Mouse (Mus musculus) lung, postnatal 0 days (tissue): ENCODE measurements at regions not wholly inside any gene's neighbourhood (a gene's known extent, or its start where the extent isn't known, plus 50 kb on each side); places are given as distances from the start of the nearest gene placed in this dataset.

Source experiments
- ATAC-seq: fragments of 200-750 bp; cut with Nextera tagmentation; 2 replicates; pipeline ENCODE4 v1.8.0; 2017; ENCODE audit warnings: moderate library complexity
- DNase-seq: peaks from one replicate; pipeline ENCODE4 v3.0.0-alpha.2; 2016; ENCODE audit warnings: low spot score
- H3K27ac ChIP-seq: fragments of 300-500 bp; sonication (generic); 2 replicates; pipeline ENCODE4 v1.5.1; 2014; ENCODE audit warnings: antibody characterized with exemption, mild to moderate bottlenecking, low read length, mixed read lengths
- H3K27me3 ChIP-seq: fragments of 300-500 bp; sonication (generic); replicated peaks from 2 replicates; pipeline ENCODE4 v1.6.1; 2014; ENCODE audit warnings: low read length, mixed read lengths; ENCODE audit not compliant: insufficient read depth
- H3K36me3 ChIP-seq: fragments of 300-500 bp; sonication (generic); 2 replicates; pipeline ENCODE4 v1.6.1; 2014; ENCODE audit warnings: low read length, mixed read lengths; ENCODE audit not compliant: insufficient read depth
- H3K4me1 ChIP-seq: fragments of 300-500 bp; sonication (generic); 2 replicates; pipeline ENCODE4 v1.6.1; 2014; ENCODE audit warnings: antibody characterized with exemption, low read depth, low read length, mixed read lengths; ENCODE audit not compliant: insufficient read depth
- H3K4me2 ChIP-seq: fragments of 300-500 bp; sonication (generic); replicated peaks from 2 replicates; pipeline ENCODE4 v1.6.1; 2014; ENCODE audit warnings: low read depth, mild to moderate bottlenecking, low read length, moderate library complexity, mixed read lengths
- H3K4me3 ChIP-seq: fragments of 300-500 bp; sonication (generic); 2 replicates; pipeline ENCODE4 v1.5.1; 2014; ENCODE audit warnings: low read depth, low read length
- H3K9ac ChIP-seq: fragments of 300-500 bp; sonication (generic); replicated peaks from 2 replicates; pipeline ENCODE4 v1.6.1; 2014; ENCODE audit warnings: low read depth, mild to moderate bottlenecking
- H3K9me3 ChIP-seq: fragments of 300-500 bp; sonication (generic); 2 replicates; pipeline ENCODE4 v1.6.1; 2016; ENCODE audit warnings: low read length, mixed read lengths
- CTCF ChIP-seq: IDR thresholded peaks from 2 replicates; pipeline ENCODE4 v1.5.1; 2016; ENCODE audit warnings: antibody characterized with exemption, mild to moderate bottlenecking
- EP300 ChIP-seq: IDR thresholded peaks from 2 replicates; pipeline ENCODE4 v1.6.1; 2016; ENCODE audit warnings: antibody characterized with exemption, mild to moderate bottlenecking, control low read depth
- WGBS: fragments of 180-500 bp; shearing (Covaris S2); extraction: QIAGEN DNeasy Blood & Tissue Kit; methylation state at CpG from one replicate; pipeline ENCODE4 v1.1.7; 2014; 5-methylcytosine and 5-hydroxymethylcytosine counted together

DNA sequence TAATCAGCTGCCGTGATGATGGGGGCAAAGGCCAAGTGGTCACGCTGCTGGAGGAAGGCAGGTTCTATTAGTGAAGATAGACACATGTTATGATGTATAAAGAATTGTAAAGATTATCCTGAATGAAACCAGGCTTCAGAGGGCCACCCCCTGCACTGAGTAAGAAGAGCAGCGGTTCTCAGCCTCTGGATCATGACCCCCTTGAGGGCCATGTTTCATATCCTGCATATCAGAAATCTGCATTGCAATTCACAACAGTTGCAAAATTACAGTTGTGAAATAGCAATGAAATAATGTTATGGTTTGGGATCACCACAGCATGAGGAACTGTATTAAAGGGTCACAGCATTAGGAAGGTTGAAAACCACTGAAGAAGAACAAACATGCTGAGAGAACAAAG is 162.5 kb upstream of the Zranb2 start:
- Histone ChIP-seq H3K4me1 (no peaks in the 10 kb centered on the region), H3K4me3 (no peak overlapping the region)
- 70% methylated on average over 3 of the region's 3 CpGs for WGBS

DNA sequence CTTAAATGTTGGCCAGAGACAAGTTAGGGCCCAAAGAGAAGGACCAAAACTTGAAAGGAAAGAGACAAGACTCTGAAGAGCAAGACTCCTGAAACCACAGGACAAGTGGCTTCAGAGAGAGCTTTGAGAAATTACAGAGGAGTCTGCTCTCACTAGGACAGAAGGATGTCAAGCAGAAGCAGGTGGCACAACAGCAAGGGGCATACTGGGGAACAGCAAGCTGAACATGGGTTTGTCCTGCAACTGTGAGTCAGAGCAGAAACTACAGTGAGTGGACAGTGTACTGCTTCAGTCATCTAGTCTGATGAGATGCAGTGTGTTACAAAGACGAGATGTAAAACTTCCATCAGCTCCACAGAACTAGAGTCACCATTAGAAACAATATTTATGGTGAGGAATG is 160.6 kb upstream of the Zranb2 start:
- DNase-seq (no peak), ATAC-seq (no peak)
- WGBS = 50% methylated on average over 1 of the region's 1 CpGs
- Histone ChIP-seq H3K36me3 (no peaks in the 10 kb centered on the region), H3K9me3 (no peaks in the 10 kb centered on the region), H3K4me2 (no peak overlapping the region), H3K27me3 (no peaks in the 10 kb centered on the region), H3K4me3 (no peak overlapping the region), H3K4me1 (no peaks in the 10 kb centered on the region), H3K27ac (no peak overlapping the region), H3K9ac (no peak overlapping the region)
- no peak for TF ChIP-seq CTCF
- no peak for TF ChIP-seq EP300

More for the DNA sequence above, 162.5 kb upstream of the Zranb2 start:
- no peak overlapping the region for H3K27ac ChIP-seq
- DNase-seq (no peak), ATAC-seq (no peak)
- no peaks in the 10 kb centered on the region for H3K36me3 ChIP-seq
- no peaks in the 10 kb centered on the region for H3K9me3 ChIP-seq
- H3K9ac ChIP-seq = no peak overlapping the region
- TF ChIP-seq EP300 (no peak), CTCF (no peak)
- H3K27me3 ChIP-seq = no peaks in the 10 kb centered on the region
- no peak overlapping the region for H3K4me2 ChIP-seq

DNA sequence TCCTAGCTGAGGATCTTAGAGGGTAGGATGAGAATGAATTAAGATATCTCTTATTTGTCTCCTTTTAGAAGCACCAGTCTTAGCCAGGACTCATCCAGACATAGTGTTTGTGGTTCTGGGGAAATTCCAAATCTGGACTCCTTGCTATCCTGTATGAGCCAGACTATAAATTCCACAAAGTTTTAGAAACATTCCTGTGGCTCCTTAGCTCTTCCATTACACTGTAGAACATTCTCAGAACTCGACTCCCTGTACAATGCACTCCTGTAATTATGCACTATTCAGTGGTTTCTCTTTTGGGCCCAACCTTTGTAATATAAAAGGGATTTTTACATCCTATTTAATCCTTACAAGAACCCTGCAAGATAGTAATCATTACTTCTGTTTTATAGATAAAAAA is 159.8 kb upstream of the Zranb2 start:
- no peaks in the 10 kb centered on the region for H3K9me3 ChIP-seq
- H3K4me3 ChIP-seq = no peak overlapping the region
- no peaks in the 10 kb centered on the region for H3K27me3 ChIP-seq
- no peak overlapping the region for H3K4me2 ChIP-seq
- ATAC-seq (no peak), DNase-seq (no peak)
- 46% methylated on average over 1 of the region's 1 CpGs for WGBS
- no peaks in the 10 kb centered on the region for H3K36me3 ChIP-seq
- no peak overlapping the region for H3K9ac ChIP-seq
- no peaks in the 10 kb centered on the region for H3K4me1 ChIP-seq
- H3K27ac ChIP-seq = no peak overlapping the region
- TF ChIP-seq CTCF (no peak), EP300 (no peak)

DNA sequence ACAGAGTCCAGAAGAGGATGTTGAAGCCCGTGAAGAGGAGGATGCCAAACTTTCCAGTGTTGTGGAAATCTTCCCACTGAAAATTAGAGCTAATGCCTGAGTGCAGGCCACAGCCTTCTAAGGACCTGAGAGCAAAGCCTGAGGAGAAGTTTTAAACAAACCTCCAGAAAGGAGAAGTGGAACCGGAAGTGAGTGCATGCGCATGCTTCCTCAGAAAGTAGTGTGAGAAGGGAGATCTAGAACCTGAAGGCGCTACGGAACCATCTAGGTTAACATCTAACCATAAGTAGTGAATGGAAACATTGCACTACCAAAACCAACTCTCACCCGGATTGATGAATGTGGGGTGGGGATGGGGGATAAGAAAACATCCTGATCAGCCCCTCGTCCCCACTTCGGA is 156.4 kb upstream of the Zranb2 start:
- H3K36me3 ChIP-seq = no peaks in the 10 kb centered on the region
- no peaks in the 10 kb centered on the region for H3K27me3 ChIP-seq
- ATAC-seq (no peak), DNase-seq (no peak)
- no peak overlapping the region for H3K9ac ChIP-seq
- no peak overlapping the region for H3K4me2 ChIP-seq
- H3K27ac ChIP-seq = no peak overlapping the region
- no peaks in the 10 kb centered on the region for H3K4me1 ChIP-seq
- WGBS = 85% methylated on average over 8 of the region's 8 CpGs
- no peak overlapping the region for H3K4me3 ChIP-seq
- TF ChIP-seq CTCF = no peak
- no peak for TF ChIP-seq EP300
- no peaks in the 10 kb centered on the region for H3K9me3 ChIP-seq

DNA sequence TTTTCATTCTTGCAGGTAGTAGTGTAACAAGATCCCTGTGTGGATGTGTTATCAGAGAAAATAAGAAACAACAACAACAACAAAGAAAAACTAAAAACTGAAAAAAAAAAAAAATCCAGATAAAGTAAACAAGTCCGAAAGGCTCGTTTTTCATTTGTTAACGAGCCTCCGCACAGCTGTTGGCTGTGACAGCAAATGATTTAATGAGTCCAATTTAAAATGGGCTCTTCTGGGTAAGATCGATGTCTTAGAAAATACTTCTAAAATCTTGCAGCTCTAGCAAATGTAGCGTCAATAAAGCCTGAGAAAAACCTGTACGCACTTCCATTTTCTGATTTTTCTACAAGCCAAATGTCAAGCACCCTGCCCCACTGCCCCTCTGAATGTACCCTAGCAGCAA is 155.8 kb upstream of the Zranb2 start:
- Histone ChIP-seq H3K36me3 (no peaks in the 10 kb centered on the region), H3K4me1 (no peaks in the 10 kb centered on the region), H3K4me3 (no peak overlapping the region), H3K9me3 (no peaks in the 10 kb centered on the region), H3K4me2 (no peak overlapping the region), H3K9ac (no peak overlapping the region), H3K27ac (no peak overlapping the region), H3K27me3 (no peaks in the 10 kb centered on the region)
- WGBS = 73% methylated on average over 7 of the region's 7 CpGs
- no peak for ATAC-seq
- DNase-seq = no peak
- no peak for TF ChIP-seq EP300
- no peak for TF ChIP-seq CTCF

DNA sequence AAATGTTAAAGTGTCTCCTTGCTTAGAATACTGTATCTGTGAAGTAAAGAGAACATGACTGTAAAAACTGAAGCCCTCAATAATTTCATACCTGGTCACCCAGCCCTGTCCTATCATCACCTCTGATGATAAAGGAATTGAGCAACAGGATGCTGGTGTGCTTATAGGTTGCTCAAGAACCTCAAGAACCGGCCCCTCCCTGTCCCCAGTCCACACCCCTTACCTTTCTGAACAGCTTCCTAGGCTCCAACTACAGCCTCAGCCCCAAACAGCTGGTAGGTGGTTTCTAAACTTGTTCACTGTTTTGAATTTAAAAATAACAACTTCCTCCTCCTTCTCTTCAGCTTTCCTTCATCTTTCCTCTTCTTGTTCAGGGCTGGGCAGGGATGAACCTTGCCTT is 142.1 kb upstream of the Zranb2 start:
- Histone ChIP-seq H3K36me3 (no peaks in the 10 kb centered on the region), H3K4me1 (no peaks in the 10 kb centered on the region), H3K27me3 (no peaks in the 10 kb centered on the region), H3K9me3 (no peaks in the 10 kb centered on the region), H3K4me2 (no peak overlapping the region), H3K27ac (no peak overlapping the region), H3K4me3 (no peak overlapping the region), H3K9ac (no peak overlapping the region)
- 53% methylated on average over 1 of the region's 1 CpGs for WGBS
- DNase-seq = no peak
- TF ChIP-seq EP300 (no peak), CTCF (no peak)
- ATAC-seq = no peak

DNA sequence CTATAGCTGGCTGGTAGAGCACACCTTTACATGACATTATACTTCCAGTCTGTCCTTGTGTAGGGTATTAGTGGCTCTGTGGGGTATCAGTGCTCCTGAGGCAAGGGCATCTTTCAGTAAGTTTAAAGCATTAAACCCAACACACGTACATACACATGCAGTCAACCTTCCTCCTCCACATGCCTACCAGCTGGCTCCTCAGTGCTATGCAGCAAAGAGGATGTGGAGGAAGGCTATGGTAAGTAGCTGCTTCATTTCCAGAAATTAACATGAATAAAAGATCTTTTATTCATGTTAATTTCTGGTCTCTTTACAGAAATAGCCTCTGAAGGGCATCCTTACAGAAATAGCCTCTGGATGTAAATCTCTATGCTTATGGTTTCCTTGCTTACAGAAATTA is 140.1 kb upstream of the Zranb2 start:
- H3K9me3 ChIP-seq = no peaks in the 10 kb centered on the region
- no peaks in the 10 kb centered on the region for H3K27me3 ChIP-seq
- no peak overlapping the region for H3K4me2 ChIP-seq
- H3K4me1 ChIP-seq = no peaks in the 10 kb centered on the region
- ATAC-seq = no peak
- no peaks in the 10 kb centered on the region for H3K36me3 ChIP-seq
- no peak for DNase-seq
- H3K27ac ChIP-seq = no peak overlapping the region
- no peak overlapping the region for H3K9ac ChIP-seq
- H3K4me3 ChIP-seq = no peak overlapping the region
- TF ChIP-seq EP300 (no peak), CTCF (no peak)
- 66% methylated on average over 1 of the region's 1 CpGs for WGBS
